Mouse (Mus musculus): ENCODE data around the gene Fam76b.

Gene Fam76b

GRCm38 (mm10) chr9:13871631-13872030 lies 44.1 kb downstream of the Fam76b start:
- no peak for DNase-seq (ENCODE audit: low read depth)

GRCm38 (mm10) chr9:13874359-13874758 lies 46.8 kb downstream of the Fam76b start:
- peak; percentile 40 for DNase-seq (ENCODE audit: low read depth)

GRCm38 (mm10) chr9:13875340-13875739 lies 47.8 kb downstream of the Fam76b start:
- no peak for DNase-seq (ENCODE audit: low read depth)

- DNase-seq (ENCODE audit: low read depth), result no peak
Measured at GRCm38 (mm10) chr9:13880761-13881160, 53.2 kb downstream of the Fam76b start.

- no peak for DNase-seq (ENCODE audit: low read depth)
Measured at GRCm38 (mm10) chr9:13882478-13882877, 55.0 kb downstream of the Fam76b start.

- DNase-seq (ENCODE audit: low read depth), result no peak
Measured at GRCm38 (mm10) chr9:13888981-13889380, 61.5 kb downstream of the Fam76b start.

- DNase-seq (ENCODE audit: low read depth), result peak; percentile 77
Measured at GRCm38 (mm10) chr9:13889657-13890056, 62.1 kb downstream of the Fam76b start.

GRCm38 (mm10) chr9:13890171-13890570 lies 62.7 kb downstream of the Fam76b start:
- DNase-seq (ENCODE audit: low read depth), result no peak

GRCm38 (mm10) chr9:13891888-13892287 lies 64.4 kb downstream of the Fam76b start:
- DNase-seq (ENCODE audit: low read depth), result peak; percentile 39

- DNase-seq (ENCODE audit: low read depth), result no peak
Measured at GRCm38 (mm10) chr9:13893044-13893443, 65.5 kb downstream of the Fam76b start.

- DNase-seq (ENCODE audit: low read depth), result peak; percentile 80
Measured at GRCm38 (mm10) chr9:13894491-13894890, 67.0 kb downstream of the Fam76b start.

- no peak for DNase-seq (ENCODE audit: low read depth)
Measured at GRCm38 (mm10) chr9:13894936-13895335, 67.4 kb downstream of the Fam76b start.

GRCm38 (mm10) chr9:13896055-13896454 lies 68.5 kb downstream of the Fam76b start:
- no peak for DNase-seq (ENCODE audit: low read depth)

GRCm38 (mm10) chr9:13898510-13899305 lies 71.2 kb downstream of the Fam76b start:
- no peak for DNase-seq (ENCODE audit: low read depth)

GRCm38 (mm10) chr9:13902030-13902429 lies 74.5 kb downstream of the Fam76b start:
- DNase-seq (ENCODE audit: low read depth), result no peak

GRCm38 (mm10) chr9:13904091-13904779 lies 76.7 kb downstream of the Fam76b start:
- DNase-seq (ENCODE audit: low read depth), result no peak
